Mouse (Mus musculus) liver, embryonic 11.5 days (tissue): ENCODE measurements around the gene Naip5. TPM values are rescaled to one million over a fixed set of nuclear protein-coding genes. Genes with fewer than 3 reads are reported as not detected.
"Not testable (repeated sequence)": the region's sequence is repeated elsewhere in the genome, so short reads cannot be mapped to it uniquely, and the experiment has no call there.

Source experiments
- ATAC-seq: fragments of 200-750 bp; cut with Nextera tagmentation; replicated peaks from 2 replicates; pipeline ENCODE4 v1.8.0; 2017; ENCODE audit warnings: moderate number of reproducible peaks, mild to moderate bottlenecking, moderate TSS enrichment, moderate library complexity; ENCODE audit not compliant: low FRiP score
- DNase-seq: peaks from one replicate; pipeline ENCODE4 v3.0.0-alpha.2; 2017; ENCODE audit warnings: low spot score
- H3K27ac ChIP-seq: fragments of 300-500 bp; sonication (generic); 2 replicates; pipeline ENCODE4 v1.5.1; 2014; ENCODE audit warnings: mild to moderate bottlenecking, low read depth, low read length, control low read depth
- H3K27me3 ChIP-seq: fragments of 300-500 bp; sonication (generic); replicated peaks from 2 replicates; pipeline ENCODE4 v1.6.1; 2014; ENCODE audit warnings: low read length, mixed read lengths; ENCODE audit not compliant: control insufficient read depth, insufficient read depth
- H3K36me3 ChIP-seq: fragments of 300-500 bp; sonication (generic); 2 replicates; pipeline ENCODE4 v1.6.1; 2014; ENCODE audit warnings: mild to moderate bottlenecking, low read length, moderate library complexity, mixed read lengths; ENCODE audit not compliant: control insufficient read depth, insufficient read depth
- H3K4me1 ChIP-seq: fragments of 300-500 bp; sonication (generic); replicated peaks from 2 replicates; pipeline ENCODE4 v1.6.1; 2014; ENCODE audit warnings: low read length, mixed read lengths; ENCODE audit not compliant: control insufficient read depth, insufficient read depth
- H3K4me2 ChIP-seq: fragments of 300-500 bp; sonication (generic); 2 replicates; pipeline ENCODE4 v1.6.1; 2014; ENCODE audit warnings: mild to moderate bottlenecking, control low read depth, moderate library complexity
- H3K4me3 ChIP-seq: fragments of 300-500 bp; sonication (generic); 2 replicates; pipeline ENCODE4 v1.5.1; 2014; ENCODE audit warnings: low read depth, low read length, control low read depth
- H3K9ac ChIP-seq: fragments of 300-500 bp; sonication (generic); 2 replicates; pipeline ENCODE4 v1.6.1; 2014; ENCODE audit warnings: low read depth, low read length, control low read depth
- H3K9me3 ChIP-seq: fragments of 300-500 bp; sonication (generic); 2 replicates; pipeline ENCODE4 v1.6.1; 2016; ENCODE audit warnings: low read length, inconsistent platforms, mixed read lengths; ENCODE audit not compliant: control insufficient read depth
- WGBS: fragments of 180-500 bp; shearing (Covaris S2); extraction: QIAGEN DNeasy Blood & Tissue Kit; methylation state at CpG from one replicate; pipeline ENCODE4 v1.1.7; 2014; 5-methylcytosine and 5-hydroxymethylcytosine counted together
- polyA plus RNA-seq: library from polyadenylated mRNA; unstranded; fragments of >200 nt; fragmentation: Nextera tagmentation; extraction: Ambion mirVana; gene quantifications from 2 replicates; pipeline ENCODE4 v1.2.1, GENCODE M21; 2014

The Naip5 gene
- polyA plus RNA-seq = 0.53 and 0.94 TPM in 2 replicates

DNA sequence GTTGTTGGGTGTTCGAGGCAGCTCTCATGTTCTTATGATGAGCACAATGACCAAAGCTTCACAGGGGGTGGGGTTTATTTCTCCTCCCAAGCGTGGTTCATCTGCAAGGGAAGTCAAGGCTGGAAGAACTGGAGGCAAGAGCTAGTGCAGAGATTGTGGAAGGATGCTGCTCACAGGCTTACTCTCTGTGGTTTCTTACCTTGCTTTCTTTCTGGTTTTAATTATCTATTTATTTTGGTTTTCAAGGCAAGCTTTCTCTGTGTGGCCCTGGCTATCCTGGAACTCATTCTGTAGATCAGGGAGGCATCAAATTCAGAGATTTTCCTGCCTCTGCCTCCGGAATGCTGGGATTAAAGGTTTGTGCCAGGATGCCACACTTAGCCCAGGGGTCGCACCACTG, at the start of gene Naip5:
Gene Naip5 (minus strand): TSS at position 101 of the 400 bp plus-strand sequence.
- 73% methylated on average over 4 of the region's 4 CpGs for WGBS
- not testable (repeated sequence) for ATAC-seq, DNase-seq, H3K4me2 ChIP-seq, H3K27ac ChIP-seq, H3K36me3 ChIP-seq, H3K4me3 ChIP-seq, H3K9ac ChIP-seq, H3K27me3 ChIP-seq, H3K9me3 ChIP-seq, H3K4me1 ChIP-seq

DNA sequence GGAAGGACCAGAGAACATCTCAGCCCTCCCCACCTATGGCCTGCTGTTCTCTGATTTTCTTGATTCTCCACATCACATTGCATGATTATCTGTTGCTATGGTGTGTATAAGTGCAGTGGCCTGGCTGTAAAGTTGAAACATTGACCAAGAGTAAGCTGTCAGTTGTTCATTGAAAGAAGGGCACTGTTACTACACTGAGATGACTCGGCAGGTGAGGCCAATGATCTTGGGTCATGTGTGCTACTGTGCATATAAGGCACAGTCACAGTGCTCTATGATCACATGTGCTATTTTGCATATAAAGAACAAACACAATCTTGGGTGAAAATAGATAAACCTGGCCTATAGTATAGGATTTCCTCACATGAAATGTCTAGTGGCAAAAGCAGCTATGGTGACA, 38.5 kb upstream of the Naip5 start:
- no peaks in the 10 kb centered on the region for H3K27me3 ChIP-seq
- H3K27ac ChIP-seq = no peak overlapping the region
- H3K4me2 ChIP-seq = no peak overlapping the region
- 77% methylated on average over 1 of the region's 1 CpGs for WGBS
- H3K9ac ChIP-seq = no peak overlapping the region
- no peaks in the 10 kb centered on the region for H3K36me3 ChIP-seq
- ATAC-seq (no peak), DNase-seq (no peak)
- no peaks in the 10 kb centered on the region for H3K9me3 ChIP-seq
- no peak overlapping the region for H3K4me3 ChIP-seq
- H3K4me1 ChIP-seq = no peaks in the 10 kb centered on the region

DNA sequence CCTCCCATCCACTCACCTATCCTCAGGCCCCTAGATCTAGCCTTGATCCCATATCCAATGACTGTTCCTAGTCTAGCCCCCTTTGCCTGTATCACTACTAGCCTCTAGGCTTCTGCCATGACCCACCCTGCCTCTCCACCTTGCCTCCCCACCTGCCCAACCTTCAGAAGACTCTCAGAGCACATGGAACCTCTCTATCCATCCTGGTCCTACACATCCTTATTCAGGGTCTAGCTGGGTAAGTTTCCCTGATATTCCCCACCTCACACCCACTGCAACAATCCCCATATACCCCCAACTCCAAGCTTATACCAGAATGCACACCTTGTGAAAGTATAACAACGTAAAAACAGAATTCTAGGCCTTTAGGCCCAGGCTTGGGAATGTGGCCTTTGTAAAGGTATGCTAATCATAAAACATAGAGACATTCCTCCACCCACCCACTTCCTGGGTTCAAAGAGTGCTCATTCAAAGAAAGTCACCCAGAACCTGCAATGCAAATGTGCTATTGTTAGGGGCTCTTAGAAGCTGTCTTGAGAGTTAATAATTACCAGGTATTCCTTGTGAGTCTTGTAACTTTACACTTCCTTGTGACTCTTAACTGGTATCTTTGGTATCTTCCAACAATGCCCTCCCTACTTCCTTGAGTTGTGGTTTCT, 25.5 kb upstream of the Naip5 start:
- not testable (repeated sequence) for H3K36me3 ChIP-seq, H3K4me1 ChIP-seq, H3K9ac ChIP-seq, H3K9me3 ChIP-seq, H3K4me3 ChIP-seq, DNase-seq, H3K27me3 ChIP-seq, H3K4me2 ChIP-seq, H3K27ac ChIP-seq, ATAC-seq
- WGBS = no CpG with 5 or more reads among the region's 1 CpGs

DNA sequence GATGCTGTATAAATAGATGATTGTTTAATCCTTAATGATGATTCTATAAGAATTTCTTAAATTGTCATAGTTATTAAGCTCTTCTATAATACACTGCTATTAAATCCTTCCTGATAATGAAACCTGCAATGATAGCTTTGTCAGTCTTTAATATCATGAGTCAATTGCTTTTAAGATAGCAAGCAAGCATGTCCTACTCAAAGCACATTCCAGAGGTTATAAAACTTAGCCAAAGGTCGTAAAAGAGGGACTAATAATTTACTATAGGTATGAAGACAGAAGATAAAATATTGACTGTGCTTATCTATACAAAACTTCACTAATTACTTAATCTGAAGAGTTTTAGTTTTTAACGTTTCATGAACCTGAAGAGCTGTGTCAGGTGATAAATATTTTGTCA, 10.9 kb upstream of the Naip5 start:
- not testable (repeated sequence) for H3K27ac ChIP-seq, ATAC-seq, H3K27me3 ChIP-seq, H3K36me3 ChIP-seq, DNase-seq, H3K9me3 ChIP-seq, H3K4me1 ChIP-seq, H3K9ac ChIP-seq, H3K4me2 ChIP-seq, H3K4me3 ChIP-seq
- 49% methylated on average over 2 of the region's 2 CpGs for WGBS

DNA sequence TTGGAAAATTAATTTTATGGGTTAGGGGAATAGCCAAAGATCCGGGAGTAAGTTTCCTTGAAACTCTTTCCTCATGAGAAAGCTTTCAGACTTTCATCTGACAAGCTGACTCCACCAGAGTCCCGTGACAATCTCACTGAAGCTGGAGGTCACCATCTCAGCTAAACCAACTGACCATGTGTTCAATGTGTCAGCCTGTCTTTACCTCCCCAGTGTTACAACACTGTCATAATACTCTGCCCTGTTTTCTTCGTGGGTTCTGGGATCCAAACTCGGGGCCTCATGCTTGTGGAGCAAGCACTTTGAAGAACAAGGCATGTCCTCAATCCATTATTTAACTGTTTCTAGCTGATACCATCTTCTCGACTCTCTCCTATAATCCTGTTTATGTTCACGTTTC, 9.8 kb upstream of the Naip5 start:
- not testable (repeated sequence) for H3K4me3 ChIP-seq, H3K27ac ChIP-seq, DNase-seq, H3K36me3 ChIP-seq, H3K9ac ChIP-seq, H3K9me3 ChIP-seq, H3K4me1 ChIP-seq, H3K4me2 ChIP-seq, ATAC-seq, H3K27me3 ChIP-seq
- 82% methylated on average over 5 of the region's 6 CpGs for WGBS

DNA sequence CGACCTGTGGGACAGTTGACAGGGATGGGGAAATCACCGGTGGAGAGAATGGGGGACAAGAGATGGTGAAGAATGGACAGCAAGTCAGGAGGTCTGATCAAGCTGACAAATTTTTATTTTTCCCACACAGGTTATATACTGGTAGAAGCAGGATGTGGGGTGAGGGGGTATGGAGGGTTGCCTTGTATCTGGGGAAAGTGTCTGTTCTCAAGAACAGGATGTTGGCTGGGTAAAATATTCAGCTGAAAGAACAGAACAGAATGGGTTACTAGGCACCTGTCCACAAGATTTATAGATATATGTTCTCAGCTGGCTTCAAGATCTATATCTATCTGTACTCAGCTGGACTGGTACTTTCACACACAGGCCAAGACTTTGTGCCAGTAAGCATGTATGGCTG, 5.8 kb upstream of the Naip5 start:
- WGBS = 84% methylated on average over 2 of the region's 2 CpGs

DNA sequence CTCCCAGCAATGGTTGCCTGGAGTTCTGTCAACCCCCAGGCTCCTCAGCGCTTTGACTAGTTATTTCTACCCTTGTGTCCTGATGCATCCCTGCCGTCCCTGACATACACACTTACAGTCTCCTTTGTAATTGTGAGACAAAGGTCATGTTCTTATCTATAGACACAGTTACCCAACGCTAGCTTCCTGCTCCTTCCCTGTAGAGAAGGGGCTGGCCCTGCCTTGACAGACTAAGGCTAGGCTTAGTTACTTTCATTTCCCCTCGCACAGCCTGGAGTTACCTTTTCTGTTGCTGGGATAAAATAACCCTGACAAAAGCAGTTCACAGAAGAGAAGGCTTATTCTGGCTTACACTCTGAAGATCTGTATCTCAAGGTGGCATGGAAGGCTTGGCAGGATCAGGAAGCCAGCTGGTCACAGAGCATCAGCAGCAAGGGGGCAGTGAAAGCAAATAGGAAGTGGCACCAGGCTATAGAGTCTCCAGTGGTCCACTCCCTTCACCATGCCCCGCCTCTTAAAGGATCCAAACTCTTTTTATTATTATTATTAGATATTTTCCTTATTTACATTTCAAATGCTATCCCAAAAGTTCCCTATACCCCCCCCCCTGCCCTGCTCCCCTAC, 885 bp upstream of the Naip5 start:
- not testable (repeated sequence) for ATAC-seq

More for the DNA sequence above, 5.8 kb upstream of the Naip5 start:
- H3K36me3 ChIP-seq, H3K27me3 ChIP-seq, H3K4me1 ChIP-seq, H3K4me2 ChIP-seq, DNase-seq, ATAC-seq, H3K9ac ChIP-seq, H3K9me3 ChIP-seq, H3K4me3 ChIP-seq, H3K27ac ChIP-seq: not testable (repeated sequence)

DNA sequence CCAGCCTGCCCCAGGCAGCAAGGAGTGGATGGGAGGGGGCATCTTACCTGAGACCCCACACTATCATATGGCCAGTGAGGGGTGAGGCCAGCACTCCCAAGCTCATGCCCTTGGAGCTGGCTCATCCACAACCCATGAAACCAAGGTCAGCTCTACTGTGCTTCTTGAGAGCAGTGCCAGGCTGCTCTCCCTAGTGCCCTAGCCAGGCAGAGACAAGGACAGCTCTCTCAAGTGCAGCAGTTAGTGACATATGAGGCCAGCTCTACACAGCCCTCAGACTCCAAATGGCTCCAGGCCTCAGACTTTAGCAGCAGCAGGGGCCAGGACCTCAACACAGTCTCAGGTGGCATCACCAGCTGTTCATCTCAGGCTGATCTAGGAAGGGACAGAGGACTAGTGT, 2.4 kb downstream of the Naip5 start:
- no peak overlapping the region for H3K4me3 ChIP-seq
- H3K4me2 ChIP-seq = no peak overlapping the region
- no peaks in the 10 kb centered on the region for H3K27me3 ChIP-seq
- DNase-seq (no peak), ATAC-seq (0 out of 2 replicates have a peak, but pooled peaks have one; percentile 18)
- no peak overlapping the region for H3K27ac ChIP-seq
- H3K4me1 ChIP-seq = no peaks in the 10 kb centered on the region
- no peaks in the 10 kb centered on the region for H3K36me3 ChIP-seq
- no peaks in the 10 kb centered on the region for H3K9me3 ChIP-seq
- H3K9ac ChIP-seq = no peak overlapping the region

More for the DNA sequence above, 885 bp upstream of the Naip5 start:
- H3K4me2 ChIP-seq, H3K4me3 ChIP-seq, H3K36me3 ChIP-seq, DNase-seq, H3K4me1 ChIP-seq, H3K27ac ChIP-seq, H3K27me3 ChIP-seq, H3K9me3 ChIP-seq, H3K9ac ChIP-seq: not testable (repeated sequence)
- WGBS = 46% methylated on average over 5 of the region's 5 CpGs

DNA sequence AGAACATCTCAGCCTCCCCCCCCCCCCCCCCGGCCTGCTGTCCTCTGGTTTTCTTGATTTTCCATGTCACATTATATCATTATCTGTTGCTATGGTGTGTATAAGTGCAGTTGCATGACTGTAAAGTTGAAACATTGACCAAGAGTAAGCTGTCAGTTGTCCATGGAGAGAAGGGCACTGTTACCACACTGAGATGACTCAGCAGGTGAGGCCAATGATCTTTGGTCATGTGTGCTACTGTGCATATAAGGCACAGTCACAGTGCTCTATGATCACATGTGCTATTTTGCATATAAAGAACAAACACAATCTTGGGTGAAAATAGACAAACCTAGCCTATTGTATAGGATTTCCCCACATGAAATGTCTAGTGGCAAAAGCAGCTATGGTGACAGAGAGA, 32.4 kb downstream of the Naip5 start:
- not testable (repeated sequence) for H3K27me3 ChIP-seq, H3K4me3 ChIP-seq, H3K4me1 ChIP-seq, DNase-seq, H3K9me3 ChIP-seq, H3K4me2 ChIP-seq, H3K27ac ChIP-seq, H3K36me3 ChIP-seq, ATAC-seq, H3K9ac ChIP-seq
- 79% methylated on average over 1 of the region's 1 CpGs for WGBS
